Mouse (Mus musculus): ENCODE measurements around the gene Ubl3.

GRCm38 (mm10) chr5:148510265-148510664 is 42.3 kb downstream of the Ubl3 start:
- TF ChIP-seq POLR2A (IDR thresholded peaks at IDR 0.05; ENCODE audit: extremely low read depth, insufficient read depth, low read length), result no peak
- no peak for TF ChIP-seq CTCF (IDR thresholded peaks at IDR 0.05; ENCODE audit: extremely low read depth, insufficient read depth, low read length)

Measured in cortical plate, adult 2 months (tissue).